Mouse (Mus musculus): Measurements from ENCODE around the gene Med16. TPM values are rescaled to one million over a fixed set of nuclear protein-coding genes. Genes with fewer than 3 reads are reported as not detected.

Med16 gene
- total RNA-seq, 4 experiments from 2014 or later = 50.4 to 61.2 (median 57.1) TPM

DNA sequence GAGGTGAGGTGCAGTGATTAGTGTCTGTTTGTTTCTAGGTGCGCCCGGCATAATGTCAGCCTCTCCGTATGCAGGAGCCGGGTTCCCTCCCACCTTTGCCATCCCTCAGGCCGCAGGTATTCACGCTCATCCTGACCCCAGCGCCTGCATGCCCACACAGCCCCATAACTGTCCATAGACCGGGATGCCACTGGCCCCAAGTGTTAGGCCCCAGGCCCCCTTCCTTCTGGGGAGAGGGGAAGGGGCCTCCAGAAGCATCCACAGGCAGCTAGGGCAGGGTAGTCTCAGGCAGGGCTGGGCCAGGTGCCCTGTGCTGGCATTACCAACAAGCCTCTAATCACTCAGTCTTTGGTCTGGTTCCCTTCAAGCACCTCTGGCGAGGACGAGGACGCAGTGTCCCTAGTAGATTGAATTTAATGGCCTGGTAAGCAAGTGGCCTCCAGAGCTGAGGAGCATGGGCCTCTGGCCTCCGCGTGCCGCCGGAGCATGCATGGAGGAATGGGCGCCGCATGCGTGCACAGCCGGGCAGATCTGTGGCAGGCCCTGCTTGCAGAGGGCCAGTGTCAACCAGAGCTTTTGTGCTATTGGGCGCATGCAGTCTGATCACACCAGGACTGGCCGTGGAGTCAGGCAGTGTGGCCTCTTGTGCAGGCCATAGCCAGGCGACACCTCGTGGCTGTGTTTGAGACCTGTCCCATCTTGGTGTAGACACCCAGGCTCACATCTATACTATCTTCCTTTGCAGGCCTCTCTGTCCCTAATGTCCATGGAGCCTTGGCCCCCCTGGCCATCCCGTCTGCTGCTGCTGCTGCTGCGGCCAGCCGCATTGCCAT, 48.4 kb downstream of the Med16 start:
- no peak for DNase-seq (ENCODE audit: low spot score in 2 of 2)

DNA sequence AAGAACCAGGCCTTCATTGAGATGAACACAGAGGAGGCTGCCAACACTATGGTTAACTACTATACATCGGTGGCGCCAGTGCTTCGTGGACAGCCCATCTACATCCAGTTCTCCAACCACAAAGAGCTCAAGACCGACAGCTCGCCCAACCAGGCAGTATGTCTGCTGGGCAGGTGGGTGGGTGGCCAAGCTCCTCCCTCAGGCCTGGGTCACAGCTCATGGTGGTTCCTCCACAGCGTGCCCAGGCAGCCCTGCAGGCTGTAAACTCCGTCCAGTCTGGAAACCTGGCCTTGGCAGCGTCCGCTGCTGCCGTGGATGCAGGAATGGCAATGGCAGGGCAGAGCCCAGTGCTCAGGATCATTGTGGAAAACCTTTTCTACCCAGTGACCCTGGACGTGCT, 49.6 kb downstream of the Med16 start:
- no peak for DNase-seq (ENCODE audit: low spot score in 2 of 2)

GRCm38 (mm10) chr10:79858416-79859074, 50.2 kb downstream of the Med16 start:
- DNase-seq (ENCODE audit: low spot score in 2 of 2) = peak; percentile 69 to 73

DNA sequence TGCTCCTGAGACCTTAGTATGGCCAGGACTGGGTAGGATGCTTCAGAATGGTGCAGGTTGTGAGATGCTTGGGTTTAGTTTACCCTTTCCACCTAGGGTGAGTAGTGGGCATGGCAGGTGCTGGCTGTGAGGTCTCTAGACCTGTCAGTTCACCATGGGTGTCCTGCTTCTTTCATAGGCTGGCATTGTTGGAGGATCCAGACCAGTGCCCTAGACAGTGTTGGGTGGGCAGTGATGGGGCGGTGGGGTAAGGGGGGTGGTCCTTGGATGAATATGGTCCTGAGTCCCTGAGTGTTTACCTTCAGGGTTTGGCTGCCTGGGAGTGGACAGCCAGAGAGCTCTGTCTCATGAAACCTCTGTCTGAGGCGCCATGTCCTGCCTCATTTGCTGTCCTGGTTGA, 50.8 kb downstream of the Med16 start:
- no peak for DNase-seq (ENCODE audit: low spot score in 2 of 2)

DNA sequence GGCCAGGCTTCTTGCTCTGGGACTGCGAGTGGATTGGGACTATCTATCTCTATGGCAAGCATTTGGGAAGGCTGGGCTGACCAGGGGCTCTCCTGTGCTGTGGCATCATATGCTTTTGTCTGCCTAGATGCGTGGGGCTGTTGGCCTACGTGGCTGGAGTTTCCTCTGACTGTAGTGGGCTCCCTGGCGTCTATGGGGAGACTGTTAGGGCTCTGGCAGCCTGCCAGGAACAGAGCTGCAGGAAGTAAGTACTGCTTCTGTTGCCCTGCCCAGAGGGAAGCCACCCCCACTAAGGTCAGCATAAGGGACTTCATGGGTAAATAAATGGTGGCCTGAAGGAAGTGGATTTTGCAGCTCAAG, 51.3 kb downstream of the Med16 start:
- DNase-seq (ENCODE audit: low spot score in 2 of 2) = no peak

- no peak for DNase-seq (ENCODE audit: low spot score in 2 of 2)
Measured at GRCm38 (mm10) chr10:79856704-79857451, 51.8 kb downstream of the Med16 start.

GRCm38 (mm10) chr10:79856280-79856679, 52.4 kb downstream of the Med16 start:
- no peak for DNase-seq (ENCODE audit: low spot score in 2 of 2)

DNA sequence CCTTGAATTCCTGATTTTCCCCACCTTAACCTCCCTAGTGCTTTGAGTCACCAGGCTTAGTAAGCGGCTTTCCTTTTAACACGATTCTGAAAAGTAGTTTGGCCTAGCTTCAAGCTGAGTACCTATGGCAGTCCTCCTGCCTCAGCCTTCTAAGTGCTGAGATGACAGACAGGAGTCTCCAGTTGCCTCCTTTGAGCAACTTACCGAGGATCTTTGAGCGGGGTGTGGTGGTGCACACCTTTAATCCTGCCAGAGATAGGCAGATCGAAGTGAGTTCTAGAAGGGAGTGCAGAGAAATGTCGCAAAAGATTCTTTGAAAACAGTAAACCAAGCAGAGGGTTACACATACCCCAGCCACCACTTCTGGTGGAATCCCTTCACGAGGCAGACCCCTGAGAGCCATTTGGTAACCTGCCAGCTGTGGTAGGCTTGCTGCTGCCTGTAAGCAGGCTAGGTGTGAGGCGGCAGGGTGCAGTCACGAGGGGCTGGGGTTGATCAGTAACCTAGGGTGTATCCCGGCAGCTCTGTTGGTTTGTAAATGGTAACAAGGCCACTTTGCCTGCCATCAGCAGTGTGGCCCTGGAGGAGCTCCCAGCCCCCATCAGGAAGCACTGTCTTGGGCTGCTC, 53.1 kb downstream of the Med16 start:
- DNase-seq (ENCODE audit: low spot score in 2 of 2) = no peak

DNA sequence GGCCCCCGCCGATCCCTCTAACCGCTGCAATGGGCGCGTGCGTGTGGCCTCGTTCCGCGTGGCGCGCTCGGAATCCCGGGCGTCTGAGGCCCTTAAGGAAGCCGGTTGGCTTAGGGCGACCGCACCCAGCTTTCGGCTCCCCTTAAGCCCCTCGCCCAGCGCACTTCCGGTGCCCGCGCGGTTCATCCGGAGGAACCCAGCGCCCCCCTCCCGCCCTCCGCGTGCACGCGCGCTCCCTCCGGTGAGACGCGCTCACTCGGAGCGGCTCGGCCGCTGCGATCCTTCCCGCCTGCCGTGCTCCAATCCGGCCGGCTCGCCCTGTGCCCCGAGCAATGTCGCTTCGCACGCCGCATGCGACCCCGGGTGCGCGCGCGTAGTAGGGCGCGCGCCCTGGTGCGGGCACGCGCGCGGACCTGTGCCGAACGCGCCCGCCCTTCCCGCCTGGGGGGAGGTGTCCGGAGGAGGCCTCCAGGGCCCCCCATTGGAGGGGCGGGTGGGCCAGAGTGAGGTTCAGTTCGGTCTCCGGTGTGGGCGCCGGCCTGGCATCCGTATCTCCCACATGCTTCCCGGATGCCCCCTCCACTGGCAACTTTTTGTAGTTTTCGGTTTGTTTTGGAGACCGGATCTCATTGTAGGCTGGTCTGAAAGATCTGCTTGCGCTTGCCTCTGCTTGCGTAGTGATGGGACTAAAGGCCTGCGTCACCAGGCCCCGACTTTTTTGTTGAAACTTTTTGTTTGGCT, 53.8 kb downstream of the Med16 start:
- DNase-seq (ENCODE audit: low spot score in 2 of 2) = no peak

DNA sequence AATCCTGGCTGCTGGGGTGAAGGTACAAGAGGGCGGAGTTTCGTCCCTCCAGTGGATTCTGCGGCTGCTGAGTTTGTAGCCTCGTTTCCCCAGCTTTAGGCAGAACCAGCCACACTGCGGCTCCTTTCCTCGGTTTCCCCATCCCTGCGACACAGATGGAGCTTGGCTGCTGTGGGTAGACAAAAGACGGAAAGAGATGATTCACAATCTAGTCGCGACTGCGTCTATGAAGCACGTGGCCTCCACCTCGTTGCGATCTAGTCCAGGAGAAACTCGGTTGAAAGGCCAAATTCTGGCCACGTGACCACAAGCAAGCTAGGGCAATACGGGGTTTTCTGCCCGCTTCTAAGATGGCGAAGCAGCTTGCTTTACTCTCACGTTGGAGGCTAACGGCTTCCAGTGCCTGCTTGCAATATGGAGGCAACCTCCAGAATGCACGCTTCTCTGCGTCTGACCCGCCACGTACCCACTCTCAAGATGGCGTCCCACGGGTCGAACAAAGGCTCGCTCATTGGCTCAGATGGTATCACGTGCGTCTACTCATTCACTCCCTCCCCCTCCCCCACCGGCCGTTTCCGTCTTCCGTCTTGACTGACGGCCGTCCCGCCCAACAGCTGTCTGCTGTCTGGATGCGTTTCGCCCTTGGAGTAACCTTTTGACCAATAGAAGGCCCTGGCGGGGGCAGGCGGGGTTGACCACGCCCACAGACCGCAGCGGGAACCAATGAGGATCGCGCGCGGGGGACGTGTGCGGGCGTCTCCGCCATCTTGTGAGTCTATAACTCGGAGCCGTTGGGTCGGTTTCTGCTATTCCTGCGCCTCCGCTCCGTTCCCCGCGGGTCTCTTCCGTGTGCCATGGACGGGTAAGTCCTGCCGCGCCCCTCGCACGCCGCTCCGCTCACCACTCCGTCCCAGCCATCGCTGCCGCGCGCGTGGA, 54.6 kb downstream of the Med16 start, which contains the start of gene Ptbp1:
Gene Ptbp1 (plus strand): TSS at position 568 of the 936 bp plus-strand sequence.
- DNase-seq (ENCODE audit: low spot score in 2 of 2) = peak; percentile 99 to 100

GRCm38 (mm10) chr10:79853392-79853791, 55.3 kb downstream of the Med16 start:
- DNase-seq (ENCODE audit: low spot score in 2 of 2) = peak; percentile 85

GRCm38 (mm10) chr10:79852827-79853226, 55.9 kb downstream of the Med16 start:
- DNase-seq (ENCODE audit: low spot score in 2 of 2) = no peak

DNA sequence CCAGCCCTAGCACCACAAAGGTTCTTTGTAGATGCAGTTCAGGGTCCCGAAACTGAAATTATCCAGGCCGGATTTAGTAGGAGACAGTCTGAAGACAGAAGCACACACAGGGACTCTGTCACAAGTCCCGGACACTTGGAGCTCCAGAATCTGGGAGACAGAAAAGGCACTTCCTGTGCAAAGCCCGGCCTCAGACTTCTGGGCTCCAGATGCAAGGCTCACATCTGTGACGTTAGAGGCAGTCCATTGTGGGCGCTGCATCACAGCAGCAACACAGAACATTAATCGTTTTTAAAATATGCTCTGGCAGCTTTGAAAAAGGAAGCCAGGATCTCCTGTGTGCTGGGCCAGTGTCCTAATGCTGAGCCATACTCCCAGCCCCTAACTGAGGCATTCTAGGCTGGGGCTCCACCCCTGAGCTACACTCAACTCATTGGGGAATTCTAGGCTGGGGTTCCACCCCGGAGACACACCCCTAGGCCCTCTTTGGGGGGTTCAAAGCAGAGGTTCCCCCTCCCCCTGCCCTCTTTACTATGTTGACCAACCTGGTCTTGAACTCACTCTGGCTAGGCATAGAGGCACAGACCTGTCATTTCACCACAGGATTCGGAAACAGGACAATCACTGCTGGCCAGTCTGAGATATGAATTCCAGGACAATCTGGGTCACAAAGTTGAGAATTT, 56.5 kb downstream of the Med16 start:
- DNase-seq (ENCODE audit: low spot score in 2 of 2) = no peak

GRCm38 (mm10) chr10:79851653-79852052, 57.1 kb downstream of the Med16 start:
- DNase-seq (ENCODE audit: low spot score in 2 of 2) = no peak

DNA sequence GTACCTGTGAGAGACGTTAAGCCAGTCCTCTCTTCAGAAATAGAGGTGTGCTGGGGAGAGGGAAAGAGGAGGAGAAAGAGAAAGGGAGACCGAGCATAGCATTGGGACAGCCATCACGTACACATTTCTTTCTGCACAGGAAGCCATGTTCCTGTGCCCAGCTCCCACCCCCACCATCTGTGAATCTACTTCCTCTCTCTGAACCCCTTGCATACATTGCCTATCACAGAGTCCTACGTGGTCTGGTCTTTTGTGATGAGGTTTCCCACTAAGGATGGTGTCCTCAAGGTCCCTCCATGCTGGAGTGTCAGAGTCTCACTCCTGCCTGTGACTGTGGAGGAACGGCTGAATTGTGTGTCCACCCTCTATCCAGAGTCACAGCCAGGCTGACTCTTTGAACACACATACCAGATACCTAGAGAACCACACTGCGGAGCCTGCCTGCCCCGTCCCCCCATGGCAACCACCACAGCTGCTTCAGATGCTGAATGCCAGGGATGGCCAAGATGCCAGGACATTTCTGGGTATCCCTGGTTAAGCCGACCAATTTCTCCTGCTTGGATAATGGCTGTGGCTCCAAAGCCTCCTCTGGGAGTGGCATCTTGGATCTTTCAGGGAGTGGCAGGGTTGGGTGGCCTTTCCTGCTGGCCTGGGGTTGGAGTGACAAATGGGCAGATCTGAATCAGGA, 58.6 kb downstream of the Med16 start:
- DNase-seq (ENCODE audit: low spot score in 2 of 2) = no peak

- no peak for DNase-seq (ENCODE audit: low spot score in 2 of 2)
Measured at GRCm38 (mm10) chr10:79846553-79846952, 62.2 kb downstream of the Med16 start.

Data from layer of hippocampus, adult 8-10 months (tissue).